Mouse (Mus musculus): ENCODE measurements around the gene Mapk8. TPM values are rescaled to one million over a fixed set of nuclear protein-coding genes. Genes with fewer than 3 reads are reported as not detected.
"Not testable (repeated sequence)": the region's sequence is repeated elsewhere in the genome, so short reads cannot be mapped to it uniquely, and the experiment has no call there.

Mapk8 gene
- polyA plus RNA-seq, 1 experiment from 2014 or later, result 31.9 TPM

DNA sequence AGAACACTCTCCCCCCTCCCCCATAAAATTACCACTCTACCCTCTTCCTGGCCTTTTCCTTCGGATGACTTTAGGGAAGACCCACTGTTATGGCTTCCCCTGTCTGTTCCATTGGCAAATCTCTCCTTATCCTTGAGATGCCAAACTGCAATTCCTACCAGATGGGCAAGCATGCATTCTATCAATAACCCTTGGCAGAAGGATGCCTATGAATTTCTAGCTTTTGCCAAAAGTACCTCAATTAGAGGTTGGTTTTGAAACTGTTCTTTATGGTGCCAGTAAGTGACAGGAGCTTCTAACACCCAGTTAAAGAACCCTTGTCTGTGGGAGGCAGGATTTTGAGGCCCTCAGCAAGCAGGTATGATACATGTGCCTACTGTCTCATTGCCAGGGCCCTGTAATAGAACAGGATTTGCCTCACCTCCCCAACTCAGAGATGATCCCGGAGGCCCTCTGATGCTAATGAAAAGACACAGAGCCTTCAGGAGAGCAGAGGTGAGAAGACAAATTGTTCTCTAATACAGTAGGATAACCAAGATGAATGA is 2.4 kb upstream of the Mapk8 start:
- ChIA-PET CTCF (interaction anchor here (1.5 kb wide), 1 partner anchor 10 kb away, joined by 3 read pairs; no protein-coding TSS in a partner anchor), POLR2A (no interaction called here)
- ATAC-seq (no peak), DNase-seq (ENCODE audit: low read depth, low spot score) (no peak)
- H3K27me3 ChIP-seq, result peaks cover 4% of the 10 kb centered on the region
- TF ChIP-seq CTCF (IDR thresholded peaks at IDR 0.05), result no peak
- in situ Hi-C loops (cut with MboI; ENCODE audit: low pct_unique_long_range_greater_than_20kb), result no loop called here

DNA sequence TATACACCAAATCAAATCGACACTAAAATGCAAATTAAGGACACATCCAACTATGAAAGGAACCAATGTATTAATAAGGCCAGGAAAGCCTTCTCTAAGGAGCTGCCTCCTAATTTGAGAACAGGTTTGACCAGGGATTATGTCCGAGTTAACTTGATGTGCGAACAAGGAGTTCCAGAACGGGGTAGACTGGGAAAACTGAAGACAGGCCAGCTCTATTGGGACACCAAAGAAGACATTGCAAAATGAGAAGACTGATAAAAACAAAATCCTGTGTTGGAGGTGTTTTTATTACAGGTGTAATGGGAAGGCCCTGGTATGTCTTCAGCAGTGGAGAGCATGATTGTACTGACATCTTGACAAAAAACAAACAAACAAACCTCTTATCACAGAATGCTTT is 1.3 kb upstream of the Mapk8 start:
- ChIA-PET CTCF (no interaction called here), POLR2A (no interaction called here)
- no peak for DNase-seq (ENCODE audit: low read depth, low spot score)
- ATAC-seq, result no peak
- TF ChIP-seq CTCF (IDR thresholded peaks at IDR 0.05), result no peak
- in situ Hi-C loops (cut with MboI; ENCODE audit: low pct_unique_long_range_greater_than_20kb), result no loop called here
- H3K27me3 ChIP-seq, result peaks cover 4% of the 10 kb centered on the region

DNA sequence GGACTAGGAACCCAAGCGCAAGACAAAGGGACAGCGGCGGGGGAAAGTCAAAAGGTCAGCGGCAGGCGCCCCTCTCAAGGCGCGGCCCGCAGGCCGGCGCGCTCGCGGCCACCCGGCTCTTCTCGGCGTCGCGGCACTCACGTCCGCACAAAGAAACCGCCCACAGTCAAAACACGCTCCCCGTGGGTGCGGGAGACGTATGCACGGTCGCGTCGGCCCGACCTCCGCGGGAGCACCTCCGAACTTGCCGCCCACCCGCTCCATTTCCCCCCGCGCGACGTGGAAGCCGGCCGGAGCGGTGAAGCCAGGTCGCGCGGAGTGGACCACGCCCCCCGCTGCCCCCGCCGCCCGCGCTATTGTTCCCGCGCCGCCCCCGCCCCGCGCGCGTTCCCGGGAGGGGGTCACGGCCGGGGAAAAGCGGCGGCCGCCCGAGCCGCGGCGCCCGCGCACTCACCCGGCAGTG is 366 bp downstream of the Mapk8 start:
- peaks cover 4% of the 10 kb centered on the region for H3K27me3 ChIP-seq
- ChIA-PET CTCF (interaction anchor here (0.9 kb wide), 1 partner anchor 19 kb away, joined by 4 read pairs; no protein-coding TSS in a partner anchor), POLR2A (interaction anchor here (0.6 kb wide), 1 partner anchor 269 kb away, joined by 3 read pairs; no protein-coding TSS in a partner anchor)
- TF ChIP-seq CTCF (IDR thresholded peaks at IDR 0.05), result no peak
- no peak for DNase-seq (ENCODE audit: low read depth, low spot score)
- in situ Hi-C loops (cut with MboI; ENCODE audit: low pct_unique_long_range_greater_than_20kb), result no loop called here
- ATAC-seq, result no peak

DNA sequence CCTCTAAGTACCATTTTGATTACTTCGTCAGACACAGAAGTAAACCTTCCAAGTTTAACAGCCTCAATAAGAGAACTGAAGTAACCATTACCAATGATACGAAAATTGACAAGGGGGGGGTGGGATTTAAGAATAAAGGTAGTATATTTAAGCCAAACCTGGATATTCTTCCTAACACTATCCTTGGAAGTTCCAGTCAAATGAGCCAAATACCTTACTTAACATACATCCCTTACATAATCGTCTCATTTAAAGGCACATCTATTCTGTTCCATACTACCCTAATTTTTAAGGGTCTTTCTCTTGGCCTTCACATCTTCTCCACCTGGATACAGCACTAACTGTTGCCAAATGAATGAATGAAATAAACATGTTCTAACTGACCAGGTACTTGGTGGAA is 996 bp downstream of the Mapk8 start:
- no peak for ATAC-seq

DNA sequence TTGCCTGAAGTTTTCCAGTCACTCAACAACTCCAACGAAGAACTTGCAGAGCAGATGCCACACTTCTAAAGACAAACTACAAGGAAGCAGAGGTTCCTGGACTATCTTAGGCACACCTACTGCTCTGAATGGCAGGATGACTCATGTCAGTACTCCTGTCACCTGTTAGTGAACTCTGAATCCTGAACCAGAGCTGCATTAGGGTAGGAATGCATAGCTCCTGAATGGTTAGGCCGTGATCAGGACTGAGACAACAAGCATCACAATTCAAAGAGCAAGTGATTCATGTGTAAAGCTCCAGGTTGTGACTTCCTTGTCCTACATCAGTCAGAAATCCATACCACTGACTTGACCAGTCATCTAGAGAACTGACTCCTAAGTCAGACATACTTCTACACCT is 3.2 kb downstream of the Mapk8 start:
- in situ Hi-C loops (cut with MboI; ENCODE audit: low pct_unique_long_range_greater_than_20kb), result no loop called here
- POLR2A ChIA-PET, result interaction anchor here (0.6 to 1.5 kb wide), 2 partner anchors 18 to 31 kb away, joined by 3 to 6 read pairs; no protein-coding TSS in a partner anchor
- ATAC-seq (no peak), DNase-seq (ENCODE audit: low read depth, low spot score) (no peak)
- H3K27me3 ChIP-seq, result peaks cover 4% of the 10 kb centered on the region
- TF ChIP-seq CTCF (IDR thresholded peaks at IDR 0.05), result no peak
- CTCF ChIA-PET, result interaction anchor here (0.8 kb wide), 1 partner anchor 89 kb away, joined by 3 read pairs; no protein-coding TSS in a partner anchor

More for the DNA sequence above, 996 bp downstream of the Mapk8 start:
- in situ Hi-C loops (cut with MboI; ENCODE audit: low pct_unique_long_range_greater_than_20kb), result no loop called here
- DNase-seq (ENCODE audit: low read depth, low spot score), result no peak
- peaks cover 4% of the 10 kb centered on the region for H3K27me3 ChIP-seq
- ChIA-PET POLR2A (no interaction called here), CTCF (no interaction called here)
- TF ChIP-seq CTCF (IDR thresholded peaks at IDR 0.05), result no peak

DNA sequence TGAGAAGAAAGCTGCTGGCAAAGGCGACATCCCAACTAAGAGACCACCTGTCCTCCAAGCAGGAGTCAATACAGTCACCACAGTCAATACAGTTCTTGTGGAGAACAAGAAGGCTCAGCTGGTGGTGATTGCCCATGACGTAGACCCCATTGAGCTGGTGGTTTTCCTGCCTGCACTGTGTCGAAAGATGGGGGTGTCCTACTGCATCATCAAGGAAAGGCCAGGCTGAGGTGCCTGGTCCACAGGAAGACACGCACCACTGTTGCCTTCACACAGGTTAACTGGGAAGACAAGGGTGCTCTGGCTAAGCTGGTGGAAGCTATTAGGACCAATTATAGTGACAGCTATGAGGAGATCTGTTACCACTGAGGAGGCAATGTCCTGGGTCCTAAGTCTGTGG is 14.5 kb downstream of the Mapk8 start:
- DNase-seq (ENCODE audit: low read depth, low spot score); CTCF ChIA-PET; POLR2A ChIA-PET; ATAC-seq; H3K27me3 ChIP-seq; in situ Hi-C loops (cut with MboI; ENCODE audit: low pct_unique_long_range_greater_than_20kb): not testable (repeated sequence)

DNA sequence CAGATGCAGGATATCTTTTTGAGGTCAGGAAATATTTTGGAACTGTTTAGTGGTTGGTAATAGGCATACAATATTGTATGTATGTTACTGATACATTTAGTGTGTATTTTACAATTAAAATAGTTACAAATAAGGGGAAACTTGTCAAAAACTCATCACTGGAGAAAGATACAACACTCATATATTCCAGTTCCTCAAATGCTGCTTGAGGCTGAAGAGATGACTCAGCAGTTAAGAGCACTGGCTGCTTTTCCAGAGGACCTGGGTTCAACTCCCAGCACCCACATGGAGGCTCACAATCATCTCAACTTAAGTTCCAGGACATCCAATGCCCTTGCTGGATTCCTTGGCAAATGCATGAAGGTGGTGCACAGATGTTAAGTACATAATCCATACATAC is 22.8 kb downstream of the Mapk8 start:
- no peaks in the 10 kb centered on the region for H3K27me3 ChIP-seq
- DNase-seq (ENCODE audit: low read depth, low spot score) (no peak), ATAC-seq (no peak)
- TF ChIP-seq CTCF (IDR thresholded peaks at IDR 0.05), result no peak
- ChIA-PET CTCF (no interaction called here), POLR2A (interaction anchor here (1.5 kb wide), 1 partner anchor 8 kb away, joined by 4 read pairs; no protein-coding TSS in a partner anchor)
- in situ Hi-C loops (cut with MboI; ENCODE audit: low pct_unique_long_range_greater_than_20kb), result no loop called here

DNA sequence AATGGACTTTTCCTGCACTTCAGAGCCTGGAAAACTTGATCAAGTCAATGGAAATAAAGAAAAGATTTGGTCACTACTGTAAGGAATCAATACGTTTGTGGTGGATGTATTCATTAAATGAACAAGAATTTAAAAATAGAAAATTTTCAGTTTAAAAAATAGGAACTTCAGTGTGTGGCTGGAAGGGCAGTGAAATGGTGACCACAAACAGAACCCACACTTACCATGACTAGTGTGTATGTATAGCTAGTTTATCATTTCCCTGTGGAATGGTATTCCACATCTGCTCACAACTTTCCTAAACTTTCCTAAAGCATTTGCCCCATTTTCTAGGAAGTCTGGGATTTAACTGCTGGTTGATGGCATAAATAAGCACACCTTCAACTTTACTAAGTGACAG is 24.0 kb downstream of the Mapk8 start:
- POLR2A ChIA-PET, result no interaction called here
- ATAC-seq (no peak), DNase-seq (ENCODE audit: low read depth, low spot score) (no peak)
- TF ChIP-seq CTCF (IDR thresholded peaks at IDR 0.05), result no peak
- no peaks in the 10 kb centered on the region for H3K27me3 ChIP-seq
- in situ Hi-C loops (cut with MboI; ENCODE audit: low pct_unique_long_range_greater_than_20kb), result no loop called here
- CTCF ChIA-PET, result no interaction called here

DNA sequence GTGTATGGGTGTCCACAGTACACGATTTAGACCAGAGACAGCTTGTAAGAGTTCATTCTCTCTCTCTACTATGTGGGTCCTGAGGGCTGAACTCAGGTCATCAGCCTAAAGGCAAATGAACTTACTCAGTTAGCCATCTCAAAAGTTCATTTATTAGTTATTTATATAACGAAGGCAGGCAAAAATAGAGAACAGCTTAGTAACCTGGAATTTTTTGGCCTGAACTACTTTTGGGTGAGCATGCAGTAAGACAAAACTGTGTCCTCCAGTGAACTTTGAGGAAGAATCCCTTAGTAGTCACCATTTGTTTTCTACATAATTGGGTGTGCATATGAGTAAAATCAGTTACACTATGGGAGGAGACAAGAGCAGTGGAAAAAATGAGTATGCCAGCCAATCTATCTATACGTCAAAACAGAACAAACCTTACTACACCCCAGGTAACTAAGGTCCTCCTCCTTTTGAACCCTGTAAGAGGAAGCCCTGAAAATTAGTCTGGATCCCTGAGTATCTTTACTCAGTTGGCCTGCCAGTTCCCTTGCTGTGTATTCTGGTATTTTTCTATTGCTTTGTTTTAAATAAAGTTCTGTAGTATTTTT is 28.5 kb downstream of the Mapk8 start:
- DNase-seq (ENCODE audit: low read depth, low spot score) (no peak), ATAC-seq (no peak)
- in situ Hi-C loops (cut with MboI; ENCODE audit: low pct_unique_long_range_greater_than_20kb), result no loop called here
- CTCF ChIA-PET, result no interaction called here
- POLR2A ChIA-PET, result no interaction called here
- no peaks in the 10 kb centered on the region for H3K27me3 ChIP-seq
- no peak for TF ChIP-seq CTCF (IDR thresholded peaks at IDR 0.05)

DNA sequence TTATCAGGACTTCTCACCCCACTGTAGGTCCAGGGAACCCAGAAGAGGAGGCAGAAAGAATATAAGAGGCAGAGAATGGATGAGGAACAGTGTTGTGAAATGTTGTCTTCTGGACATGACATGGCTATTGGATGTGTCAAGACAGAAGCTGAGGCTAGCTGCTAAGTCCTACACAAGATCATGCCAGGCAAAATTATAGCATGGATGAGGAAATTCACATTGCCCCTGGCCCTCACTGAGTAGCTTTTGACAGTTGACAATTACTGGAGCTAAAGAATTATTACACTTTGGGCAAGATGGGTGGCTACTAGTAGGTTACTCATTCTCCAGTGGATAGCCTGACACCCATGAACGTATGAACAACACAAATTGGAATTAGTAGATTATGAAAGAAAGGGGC is 31.2 kb downstream of the Mapk8 start:
- DNase-seq (ENCODE audit: low read depth, low spot score) (no peak), ATAC-seq (no peak)
- TF ChIP-seq CTCF (IDR thresholded peaks at IDR 0.05), result no peak
- POLR2A ChIA-PET, result interaction anchor here (1.4 kb wide), 1 partner anchor 9 kb away, joined by 4 read pairs; no protein-coding TSS in a partner anchor
- no peaks in the 10 kb centered on the region for H3K27me3 ChIP-seq
- CTCF ChIA-PET, result interaction anchor here (0.7 to 2.1 kb wide), 2 partner anchors 11 to 117 kb away, joined by 3 to 4 read pairs; no protein-coding TSS in a partner anchor
- in situ Hi-C loops (cut with MboI; ENCODE audit: low pct_unique_long_range_greater_than_20kb), result no loop called here

DNA sequence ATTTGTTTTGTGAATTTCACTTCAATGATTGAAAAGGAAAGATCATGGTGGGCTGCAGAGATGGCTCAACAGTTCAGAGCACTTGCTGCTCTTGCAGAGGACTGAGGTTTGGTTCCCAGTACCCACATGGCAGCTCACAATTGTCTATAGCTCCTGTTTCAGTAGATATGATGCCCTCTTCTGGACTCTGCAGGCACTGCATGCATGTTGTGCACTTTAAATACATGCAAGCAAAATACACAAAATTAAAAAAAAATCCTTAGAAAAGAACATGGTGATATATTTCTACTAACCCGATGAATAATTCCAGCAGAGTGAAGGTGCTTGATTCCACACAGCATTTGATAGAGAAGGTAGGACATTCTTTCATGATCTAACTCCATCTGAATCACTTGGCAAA is 44.6 kb downstream of the Mapk8 start:
- CTCF ChIA-PET, result no interaction called here
- in situ Hi-C loops (cut with MboI; ENCODE audit: low pct_unique_long_range_greater_than_20kb), result no loop called here
- no peak for DNase-seq (ENCODE audit: low read depth, low spot score)
- H3K27me3 ChIP-seq, result no peaks in the 10 kb centered on the region
- POLR2A ChIA-PET, result no interaction called here
- TF ChIP-seq CTCF (IDR thresholded peaks at IDR 0.05), result peak; percentile 61
- no peak for ATAC-seq

Measured in Patski (cell line).